Mouse (Mus musculus) brown adipose tissue, adult 24 weeks (tissue): Measurements from ENCODE around the gene Taf4. TPM values are rescaled to one million over a fixed set of nuclear protein-coding genes. Genes with fewer than 3 reads are reported as not detected.

Experiments used
- H3K27ac ChIP-seq: fragments of 200-500 bp; replicated peaks from 2 replicates; pipeline ENCODE4 v1.5.1; 2012; ENCODE audit warnings: low read depth, mild to moderate bottlenecking, low read length
- H3K4me1 ChIP-seq: fragments of 200-500 bp; 2 replicates; pipeline ENCODE4 v1.6.1; 2012; ENCODE audit warnings: low read length, mixed read lengths; ENCODE audit not compliant: control insufficient read depth, insufficient read depth, insufficient read length
- H3K4me3 ChIP-seq: fragments of 200-500 bp; 2 replicates; pipeline ENCODE4 v1.5.1; 2012; ENCODE audit warnings: low read depth, mild to moderate bottlenecking, low read length, moderate library complexity; ENCODE audit not compliant: insufficient read depth
- polyA plus RNA-seq: library from polyadenylated mRNA; stranded (reverse); fragments of >200 nt; gene quantifications from 2 replicates; pipeline ENCODE4 v1.2.4, GENCODE M21; 2012; ENCODE audit not compliant: missing spikeins, insufficient read depth, insufficient read length

Taf4 gene
- polyA plus RNA-seq, 1 experiment = 8.0 TPM

DNA sequence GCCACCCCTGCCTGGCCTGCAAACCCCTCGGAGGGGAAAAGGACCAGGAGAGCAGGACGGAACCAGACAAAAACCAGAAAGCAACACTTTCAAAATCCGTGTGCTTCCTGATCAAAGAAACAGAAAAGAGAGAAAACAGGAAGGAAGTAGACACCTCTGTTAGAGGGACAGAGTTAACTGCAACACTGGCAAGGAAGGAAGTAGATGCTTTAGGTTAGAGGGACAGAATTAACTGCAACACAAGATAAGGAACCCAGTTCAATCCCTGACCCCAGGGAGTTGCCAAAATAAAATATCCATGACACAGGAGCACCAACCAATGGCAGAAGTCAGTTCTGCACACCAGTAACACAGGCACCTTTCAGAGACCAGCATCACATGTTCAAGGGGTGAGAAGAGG is 42.3 kb downstream of the Taf4 start:
- H3K4me3 ChIP-seq = no peak overlapping the region
- no peaks in the 10 kb centered on the region for H3K4me1 ChIP-seq
- no peak overlapping the region for H3K27ac ChIP-seq

DNA sequence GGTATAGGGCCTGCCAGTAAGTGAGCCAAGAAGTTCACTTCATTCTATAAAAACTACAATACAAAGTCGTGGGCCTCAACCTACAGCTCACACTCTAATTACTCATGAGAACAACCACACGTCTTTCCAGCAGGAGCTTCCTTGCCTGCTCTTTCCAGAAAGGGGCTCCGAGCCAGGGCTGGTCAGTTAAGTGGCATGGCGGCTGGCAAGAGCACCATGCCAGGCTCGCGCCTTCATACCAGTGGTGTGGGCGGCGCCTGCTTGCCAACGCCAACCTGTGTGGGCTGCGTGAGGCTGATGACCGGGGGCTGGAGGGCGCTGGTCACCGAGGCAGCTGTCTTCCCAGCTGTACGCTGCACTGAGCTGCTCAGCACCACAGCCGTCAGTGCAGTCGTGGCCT is 44.7 kb downstream of the Taf4 start:
- H3K4me1 ChIP-seq = no peaks in the 10 kb centered on the region
- H3K27ac ChIP-seq = no peak overlapping the region
- no peak overlapping the region for H3K4me3 ChIP-seq

DNA sequence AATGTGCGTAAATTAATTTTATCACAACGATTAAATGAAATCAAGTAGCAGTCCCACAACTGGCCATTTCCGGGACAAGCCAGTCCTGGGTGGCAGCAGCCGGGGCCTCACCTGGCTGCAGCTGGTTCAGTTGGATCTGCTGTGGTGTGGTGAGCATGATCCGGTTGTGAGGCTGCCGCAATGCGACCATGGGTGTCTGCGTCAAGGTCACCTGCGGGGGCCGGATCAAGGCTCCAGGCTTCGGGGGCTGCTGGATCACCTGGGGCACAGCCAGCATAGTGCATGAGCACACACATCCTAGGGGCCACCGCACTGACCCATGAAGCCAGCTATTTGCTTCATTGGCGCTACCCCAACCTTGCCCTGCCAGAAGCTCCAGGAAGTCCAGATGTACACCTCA is 47.3 kb downstream of the Taf4 start:
- H3K4me3 ChIP-seq = no peak overlapping the region
- H3K4me1 ChIP-seq = no peaks in the 10 kb centered on the region
- no peak overlapping the region for H3K27ac ChIP-seq

DNA sequence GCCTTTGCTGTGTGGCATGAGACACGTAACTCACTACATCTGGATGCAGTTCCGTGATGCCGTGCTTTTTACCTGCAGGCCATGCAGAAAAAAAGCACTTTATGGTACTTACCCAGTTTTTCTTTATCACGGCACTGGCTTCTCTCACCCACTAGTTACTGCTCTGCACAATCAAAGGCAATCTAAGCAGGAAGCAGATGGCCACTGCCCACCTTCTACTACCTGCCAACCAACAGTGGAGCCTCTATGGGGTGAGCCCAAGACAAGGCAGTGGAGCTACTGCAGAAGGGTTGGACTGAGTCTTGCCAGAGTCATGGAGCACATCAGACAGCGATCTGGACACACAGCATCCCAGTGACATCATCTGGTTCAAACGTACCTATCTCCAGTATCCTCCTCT is 52.4 kb downstream of the Taf4 start:
- H3K4me1 ChIP-seq = no peaks in the 10 kb centered on the region
- H3K4me3 ChIP-seq = no peak overlapping the region

DNA sequence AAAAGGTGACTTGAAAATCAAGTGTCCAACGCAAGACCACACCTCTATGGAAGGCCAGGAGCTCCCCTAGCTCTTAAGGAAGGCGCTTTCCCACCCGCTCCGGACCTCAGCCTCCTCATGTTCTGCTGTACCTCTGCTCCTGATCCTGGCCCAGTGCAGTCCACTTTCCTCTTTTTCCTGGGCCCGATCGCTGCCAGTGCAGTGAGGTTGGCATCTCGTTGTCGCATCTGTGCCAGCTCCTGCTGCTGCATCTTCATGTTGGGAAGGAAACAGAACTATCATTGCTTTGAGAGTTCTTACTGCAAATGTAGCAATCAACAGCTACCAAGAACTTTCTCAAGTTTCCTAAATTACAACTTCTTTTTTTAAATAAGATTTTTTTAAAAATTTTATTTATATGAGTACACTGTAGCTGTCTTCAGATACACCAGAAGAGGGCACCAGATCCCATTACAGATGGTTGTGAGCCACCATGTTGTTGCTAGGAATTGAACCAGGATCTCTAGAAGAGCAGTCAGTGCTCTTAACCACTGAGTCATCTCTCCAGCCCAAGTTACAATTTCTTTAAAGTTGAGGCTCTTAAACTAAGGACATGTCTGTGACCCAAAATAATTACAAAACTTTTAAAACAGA is 55.3 kb downstream of the Taf4 start:
- Histone ChIP-seq H3K4me3 (no peak overlapping the region), H3K4me1 (no peaks in the 10 kb centered on the region), H3K27ac (no peak overlapping the region)

More for the DNA sequence above, 52.4 kb downstream of the Taf4 start:
- H3K27ac ChIP-seq = no peak overlapping the region

DNA sequence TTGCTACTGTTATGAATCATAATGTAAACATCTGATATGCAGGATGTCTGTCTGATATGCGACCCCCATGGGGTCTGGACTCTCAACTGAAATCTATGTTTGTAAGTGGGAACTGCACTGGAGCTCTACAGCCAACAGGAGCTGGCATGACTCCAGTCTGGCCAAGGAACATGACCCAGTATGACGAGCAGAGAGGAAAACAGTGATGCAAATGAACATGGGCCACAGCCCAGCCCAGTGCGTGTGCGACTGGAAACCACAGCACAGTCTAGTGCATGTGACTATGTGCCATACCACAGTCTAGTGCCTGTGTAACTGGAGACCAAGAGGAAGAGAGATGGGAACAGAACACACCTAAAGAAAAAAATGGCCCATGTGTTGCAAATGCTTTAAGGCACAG is 56.4 kb downstream of the Taf4 start:
- no peak overlapping the region for H3K27ac ChIP-seq
- no peaks in the 10 kb centered on the region for H3K4me1 ChIP-seq
- H3K4me3 ChIP-seq = no peak overlapping the region

DNA sequence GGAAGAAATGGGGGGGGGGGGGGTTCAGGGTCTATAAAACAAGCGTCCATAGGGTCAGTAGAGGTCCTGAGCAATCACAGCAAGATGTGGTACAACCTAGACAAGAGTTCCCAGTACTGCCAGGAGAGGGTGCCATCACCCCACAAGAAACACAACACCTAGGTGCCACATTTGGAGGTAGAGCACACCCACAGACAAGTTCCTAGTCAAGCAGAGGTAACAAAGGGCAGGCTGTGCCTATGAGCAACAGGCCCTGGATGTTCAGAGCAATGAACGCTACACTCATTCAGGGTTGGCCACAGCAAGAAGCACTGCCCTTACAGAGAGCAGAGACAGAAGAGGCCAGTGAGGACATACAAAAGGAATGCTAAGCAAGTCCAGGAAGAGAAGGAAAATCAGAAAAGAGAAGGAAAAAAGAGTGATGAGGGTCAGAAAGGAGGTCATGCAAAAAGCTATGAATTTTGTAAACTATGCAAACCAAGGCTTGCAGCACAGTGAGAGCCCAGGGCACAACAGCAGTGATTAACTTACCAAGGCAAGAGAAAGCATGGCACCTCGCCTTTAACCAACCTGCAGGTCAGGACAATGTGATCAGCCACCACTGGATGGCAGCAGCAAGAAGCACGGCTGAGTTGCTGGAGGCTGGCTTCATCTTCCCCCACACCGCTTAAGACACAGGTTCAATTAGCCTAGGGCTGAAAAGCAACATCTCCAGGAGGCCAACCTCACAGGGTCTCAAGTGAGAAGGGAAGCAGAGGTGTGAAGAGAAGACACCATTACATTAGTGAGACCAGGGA is 59.4 kb downstream of the Taf4 start:
- Histone ChIP-seq H3K4me3 (no peak overlapping the region), H3K27ac (no peak overlapping the region), H3K4me1 (no peaks in the 10 kb centered on the region)

DNA sequence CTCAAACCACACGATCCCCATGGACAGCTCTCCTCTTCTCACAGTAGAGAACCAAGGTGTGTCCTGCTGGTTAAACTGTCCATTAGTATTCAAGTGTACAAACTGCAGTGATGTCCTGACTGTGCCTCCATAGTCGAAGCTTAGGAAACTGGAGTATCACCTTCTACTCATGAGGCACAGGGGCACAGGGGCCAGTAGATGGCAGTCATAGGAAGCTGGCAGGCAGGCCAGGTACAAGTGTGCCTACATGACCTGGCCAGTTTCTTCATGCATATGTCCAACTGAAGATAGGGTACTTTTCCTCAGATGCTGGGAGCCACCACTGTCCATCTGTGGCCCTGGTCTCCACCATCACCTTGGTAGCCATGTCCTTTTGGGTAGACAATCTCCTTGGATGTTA is 62.2 kb downstream of the Taf4 start:
- Histone ChIP-seq H3K4me3 (no peak overlapping the region), H3K27ac (no peak overlapping the region), H3K4me1 (no peaks in the 10 kb centered on the region)

DNA sequence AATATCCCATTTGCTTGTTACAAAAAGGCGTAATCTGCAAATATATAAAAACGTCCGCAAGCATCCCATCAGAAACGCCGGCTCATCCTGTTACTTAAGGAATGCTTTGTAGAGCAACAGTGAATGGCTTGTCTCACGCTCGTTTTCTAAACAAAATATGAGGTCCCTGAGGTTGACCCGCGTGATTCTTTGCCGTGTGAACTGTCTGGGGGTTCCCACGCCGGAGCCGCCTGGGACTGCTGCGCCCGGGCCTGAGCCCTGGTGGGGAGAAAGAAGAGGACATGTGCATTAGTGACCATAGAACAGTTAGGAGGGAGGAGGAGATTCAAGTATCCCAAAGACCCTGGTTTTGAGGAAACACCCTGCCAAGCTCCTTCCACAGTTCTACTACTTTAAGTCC is 63.1 kb downstream of the Taf4 start:
- Histone ChIP-seq H3K4me1 (no peaks in the 10 kb centered on the region), H3K27ac (no peak overlapping the region), H3K4me3 (no peak overlapping the region)

DNA sequence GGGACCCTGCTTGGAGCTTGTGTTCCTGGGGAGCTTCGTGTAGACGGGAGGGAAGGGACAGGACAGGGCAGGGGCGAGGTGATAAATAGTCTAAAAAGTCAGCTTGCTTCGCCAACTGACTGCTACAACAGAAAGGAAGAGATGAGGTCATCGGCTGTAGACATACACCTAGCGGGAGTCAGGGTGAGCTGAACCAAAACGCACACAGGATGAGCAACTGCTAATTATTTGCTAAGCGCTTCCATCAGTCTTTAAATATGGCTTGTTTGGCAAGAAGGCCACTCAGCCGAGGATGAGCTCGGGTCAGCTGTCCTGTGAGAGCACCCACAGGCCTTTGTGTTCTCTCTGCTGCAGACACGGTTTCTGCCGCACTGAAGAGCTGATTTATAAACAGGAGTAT is 63.5 kb downstream of the Taf4 start:
- no peak overlapping the region for H3K27ac ChIP-seq
- no peak overlapping the region for H3K4me3 ChIP-seq
- H3K4me1 ChIP-seq = no peaks in the 10 kb centered on the region

DNA sequence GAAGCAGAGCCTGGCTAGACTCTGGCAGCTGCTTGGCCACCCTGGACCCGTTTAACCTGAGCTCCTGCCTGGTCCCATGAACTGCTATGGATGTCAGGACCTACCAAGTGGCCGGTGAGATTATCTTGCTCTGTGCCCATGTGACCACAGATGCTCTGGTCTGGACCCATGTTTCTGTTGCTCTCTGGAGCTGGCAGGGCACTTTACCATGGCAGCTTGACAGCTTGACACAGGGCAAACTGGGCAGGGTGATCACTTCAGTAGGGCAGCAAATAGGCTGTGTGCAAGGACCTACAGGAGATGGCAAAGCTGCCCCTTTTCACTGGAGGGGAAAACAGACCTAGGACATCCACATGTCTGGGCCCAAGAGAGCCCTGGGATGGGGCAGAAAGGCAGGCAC is 79.5 kb downstream of the Taf4 start:
- Histone ChIP-seq H3K27ac (no peak overlapping the region), H3K4me1 (no peaks in the 10 kb centered on the region), H3K4me3 (no peak overlapping the region)

DNA sequence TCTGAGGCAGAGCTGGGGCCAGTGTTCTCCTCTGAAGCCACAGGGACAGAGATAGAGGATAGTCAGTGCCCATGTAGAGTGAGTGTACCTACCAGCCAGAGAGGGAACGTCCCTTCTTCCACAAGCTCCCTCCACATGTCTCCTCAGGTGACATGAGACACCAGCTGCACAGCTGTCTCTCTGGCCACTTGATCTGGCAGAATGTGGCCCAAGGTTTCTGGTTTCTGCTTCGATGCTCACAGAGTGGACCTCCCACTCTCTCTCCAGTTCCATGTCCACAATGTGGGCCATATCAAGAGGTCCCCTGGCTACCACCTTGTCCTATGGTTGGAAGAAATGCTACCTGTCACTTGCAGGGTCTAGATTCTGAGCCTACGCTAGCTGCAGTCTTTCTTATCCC is 85.4 kb downstream of the Taf4 start:
- no peak overlapping the region for H3K4me3 ChIP-seq
- no peaks in the 10 kb centered on the region for H3K4me1 ChIP-seq
- H3K27ac ChIP-seq = no peak overlapping the region

DNA sequence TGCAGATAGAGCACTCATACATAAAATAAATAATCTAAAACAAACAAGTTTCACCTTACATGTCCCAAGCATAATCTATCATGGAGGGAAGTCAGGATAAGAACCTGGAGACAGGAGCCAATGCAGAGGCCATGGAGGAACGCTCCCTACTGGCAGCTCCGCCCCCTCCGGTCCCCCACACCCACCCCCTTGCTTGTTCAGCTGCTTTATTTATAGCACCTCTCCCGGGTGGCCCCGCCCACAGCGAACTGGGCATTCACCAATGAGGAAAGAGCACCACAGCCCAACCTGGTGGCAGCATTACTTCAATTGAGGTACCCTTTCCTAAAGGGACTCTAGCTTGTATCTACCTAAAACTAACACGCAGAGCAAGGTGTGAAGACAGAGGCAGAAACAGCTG is 91.9 kb downstream of the Taf4 start:
- no peak overlapping the region for H3K4me3 ChIP-seq
- no peak overlapping the region for H3K27ac ChIP-seq
- H3K4me1 ChIP-seq = no peaks in the 10 kb centered on the region

DNA sequence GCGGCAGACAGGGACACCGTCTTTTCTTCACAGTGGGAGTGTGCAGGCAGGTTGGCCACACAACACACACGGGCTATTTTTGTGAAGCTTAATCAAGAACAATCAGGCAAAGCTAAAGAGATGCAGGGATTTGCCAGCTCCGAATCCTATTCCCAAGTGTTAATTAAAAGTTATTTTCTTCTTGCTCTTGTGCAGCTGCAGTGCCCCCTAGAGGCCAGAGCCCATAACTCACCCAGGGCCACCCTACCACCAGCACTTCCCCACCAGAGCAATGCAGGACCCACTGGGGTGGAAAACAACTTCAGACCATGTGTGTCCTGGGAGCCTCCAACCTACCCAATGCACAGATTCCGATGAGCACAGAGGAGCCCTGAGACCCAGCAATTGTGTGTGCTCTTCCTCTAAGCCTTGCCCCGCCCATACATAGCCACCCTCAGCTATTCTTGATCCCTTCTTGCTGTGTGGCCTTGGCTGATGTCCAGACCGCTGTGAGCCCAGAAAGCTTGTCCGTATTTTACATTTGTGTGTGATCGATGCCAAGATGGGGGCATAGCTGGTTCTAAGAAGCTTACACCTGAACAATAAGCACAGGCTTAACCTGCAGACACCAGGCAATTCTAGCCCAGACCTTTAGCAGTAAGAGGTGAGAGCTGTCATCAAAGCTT is 98.8 kb downstream of the Taf4 start:
- H3K4me3 ChIP-seq = no peak overlapping the region
- H3K27ac ChIP-seq = no peak overlapping the region
- H3K4me1 ChIP-seq = no peaks in the 10 kb centered on the region

DNA sequence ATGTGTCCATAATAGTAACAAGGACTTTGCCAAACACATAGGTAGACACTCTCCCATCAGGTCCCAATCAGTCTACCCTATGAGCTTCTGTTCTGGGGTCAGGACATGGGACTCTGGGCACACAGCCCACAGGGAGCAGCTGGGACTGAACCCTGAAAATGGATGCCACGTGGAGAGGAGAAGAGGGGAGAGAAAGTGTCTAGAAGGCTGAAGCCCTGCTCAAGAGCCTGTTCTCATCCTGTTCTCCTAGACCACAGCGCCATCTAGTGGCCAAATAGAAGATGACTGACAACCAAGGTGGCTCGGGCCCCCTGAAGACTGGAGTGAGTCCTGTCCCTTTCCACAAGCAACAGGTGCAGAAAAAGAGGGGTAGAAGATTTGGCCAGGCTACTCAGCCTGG is 101.3 kb downstream of the Taf4 start:
- Histone ChIP-seq H3K4me3 (no peak overlapping the region), H3K27ac (no peak overlapping the region), H3K4me1 (no peaks in the 10 kb centered on the region)

DNA sequence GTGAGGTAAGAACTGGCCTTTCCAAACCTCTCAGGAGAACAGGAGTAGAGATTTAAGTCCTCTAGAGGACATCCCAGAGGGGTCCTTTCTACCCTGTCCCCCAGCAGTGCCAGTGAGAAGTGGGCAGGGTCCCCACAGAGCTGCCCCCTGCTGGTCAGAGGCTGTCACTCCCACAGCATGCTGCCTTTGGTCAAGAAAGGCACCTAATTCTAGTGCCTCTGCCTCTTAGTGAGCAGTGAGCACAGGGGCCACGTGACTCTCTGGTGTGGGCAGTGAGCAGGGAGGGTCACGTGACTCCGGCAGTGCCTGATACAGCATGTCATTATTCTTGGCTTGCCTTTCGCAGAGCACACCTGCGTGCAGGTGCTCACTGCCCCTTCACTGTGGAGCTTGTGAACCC is 103.1 kb downstream of the Taf4 start:
- no peak overlapping the region for H3K27ac ChIP-seq
- no peak overlapping the region for H3K4me3 ChIP-seq
- no peaks in the 10 kb centered on the region for H3K4me1 ChIP-seq
